Mouse (Mus musculus) thymus, postnatal 14 days (tissue): Measurements from ENCODE around the gene Wiz.

Experiments used
- DNase-seq: peaks from one replicate; pipeline ENCODE4 v3.0.0; 2021

Wiz gene

DNA sequence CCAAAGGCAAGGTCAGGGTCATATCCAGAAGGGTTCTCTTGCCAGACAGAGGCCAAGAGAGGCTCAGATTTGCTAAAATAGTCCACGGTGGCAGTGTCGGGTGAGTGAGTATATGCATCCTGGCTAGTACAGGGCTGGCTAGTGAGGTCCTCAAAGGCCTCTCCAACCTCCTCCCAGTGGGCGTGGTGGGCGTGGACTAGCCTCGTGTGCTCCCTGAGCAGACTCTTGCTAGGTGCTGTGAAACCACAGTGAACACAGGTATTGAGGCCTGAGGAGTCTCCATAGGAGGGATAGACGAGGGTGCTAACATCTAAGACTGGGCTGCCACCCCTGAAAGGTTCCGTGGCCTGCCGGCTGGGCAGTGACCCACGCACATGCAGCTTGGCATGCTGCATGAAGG is 12.1 kb downstream of the Wiz start:
- DNase-seq: no peak

DNA sequence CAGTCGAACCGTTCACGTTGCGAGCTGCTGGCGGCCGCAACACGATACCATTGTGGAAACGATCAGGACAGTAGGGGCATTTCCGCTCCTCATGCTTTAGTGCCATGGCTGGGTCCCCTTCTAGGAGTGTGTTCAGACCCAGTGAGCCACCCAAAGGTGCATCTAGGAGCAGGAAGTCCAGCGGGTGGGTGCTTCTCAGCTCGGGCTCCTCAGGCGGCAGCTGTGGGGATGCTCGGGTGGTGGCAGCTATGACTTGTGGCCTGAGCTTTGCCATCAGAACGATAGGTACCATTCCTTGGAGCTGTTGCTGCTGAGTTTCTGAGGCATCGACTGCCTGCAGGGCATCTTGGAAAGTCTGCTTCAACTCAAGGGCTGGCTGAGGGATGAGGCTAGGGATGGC is 12.8 kb downstream of the Wiz start:
- DNase-seq: no peak

DNA sequence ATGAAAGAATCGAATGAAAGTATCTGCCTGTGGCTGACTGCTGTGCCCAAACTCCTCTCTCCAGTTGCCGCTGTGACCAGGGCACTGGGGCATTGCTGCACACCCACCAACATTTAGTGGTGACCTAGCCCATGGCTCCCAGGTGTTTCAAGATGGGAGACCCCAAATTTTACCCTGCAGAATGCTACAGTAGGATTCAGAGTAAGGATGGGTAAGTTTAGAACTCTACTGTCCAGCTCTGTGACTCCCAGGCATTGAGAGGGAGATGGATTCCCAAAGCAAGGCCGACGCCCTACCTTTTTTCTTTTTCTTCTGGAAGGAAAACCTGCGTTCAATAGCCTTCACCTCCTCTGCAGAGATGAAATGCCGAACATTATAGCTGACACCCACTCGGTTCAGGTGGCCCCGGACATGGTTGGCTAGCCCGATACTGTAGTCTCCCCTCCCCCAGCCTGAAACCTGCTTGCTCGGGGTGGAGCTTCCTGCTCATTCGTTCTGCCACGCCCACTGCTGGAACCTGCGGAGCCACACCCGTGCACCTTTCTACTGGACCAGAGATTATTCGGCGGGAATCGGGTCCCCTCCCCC is 20.2 kb downstream of the Wiz start:
- DNase-seq: no peak

DNA sequence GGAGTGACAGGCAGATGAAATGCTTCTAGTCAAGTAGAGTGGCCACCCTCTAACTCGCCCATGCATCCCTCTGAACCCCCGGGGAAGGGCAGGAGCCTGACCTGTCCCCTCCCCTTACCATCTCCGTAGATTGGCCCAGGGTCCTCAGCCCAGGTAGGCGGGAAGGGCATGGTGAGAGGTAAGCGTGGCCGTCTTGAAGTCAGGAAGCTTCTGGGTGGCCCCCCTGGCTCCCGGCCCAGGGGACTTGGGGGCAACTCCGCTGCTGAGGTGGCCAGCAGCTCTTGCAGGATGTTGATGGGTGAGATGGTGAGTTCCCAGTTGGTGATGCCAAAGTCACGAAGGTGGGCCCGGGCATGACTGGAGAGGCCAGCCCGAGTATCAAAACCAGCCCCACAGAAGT is 21.5 kb downstream of the Wiz start:
- no peak for DNase-seq

DNA sequence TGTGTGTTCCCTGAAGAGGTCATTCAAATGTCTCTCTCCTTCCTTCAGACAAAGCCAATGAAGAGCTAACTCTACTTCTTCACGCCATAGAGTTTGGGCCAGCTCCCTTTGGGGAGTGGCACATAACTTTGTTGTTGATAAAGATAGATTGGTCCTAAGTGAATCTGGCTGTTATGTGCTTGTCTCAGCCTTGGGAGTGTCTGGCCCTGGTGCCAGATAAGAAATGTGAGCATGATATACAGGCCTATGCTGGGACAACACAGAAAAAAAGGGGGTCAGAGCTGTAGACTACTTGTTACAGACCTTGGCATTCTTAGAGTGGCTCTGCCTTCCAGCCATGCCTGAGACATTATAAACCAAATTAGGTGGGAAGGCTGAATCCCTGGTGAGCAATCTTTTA is 23.9 kb downstream of the Wiz start:
- no peak for DNase-seq

GRCm38 (mm10) chr17:32364850-32365249 is 24.4 kb downstream of the Wiz start:
- DNase-seq: no peak

GRCm38 (mm10) chr17:32364331-32364730 is 24.9 kb downstream of the Wiz start:
- DNase-seq: peak; percentile 88

- DNase-seq: peak; percentile 51
These were observed 25.4 kb downstream of the Wiz start for GRCm38 (mm10) chr17:32363821-32364301.

GRCm38 (mm10) chr17:32362686-32363085 is 26.6 kb downstream of the Wiz start:
- no peak for DNase-seq

DNA sequence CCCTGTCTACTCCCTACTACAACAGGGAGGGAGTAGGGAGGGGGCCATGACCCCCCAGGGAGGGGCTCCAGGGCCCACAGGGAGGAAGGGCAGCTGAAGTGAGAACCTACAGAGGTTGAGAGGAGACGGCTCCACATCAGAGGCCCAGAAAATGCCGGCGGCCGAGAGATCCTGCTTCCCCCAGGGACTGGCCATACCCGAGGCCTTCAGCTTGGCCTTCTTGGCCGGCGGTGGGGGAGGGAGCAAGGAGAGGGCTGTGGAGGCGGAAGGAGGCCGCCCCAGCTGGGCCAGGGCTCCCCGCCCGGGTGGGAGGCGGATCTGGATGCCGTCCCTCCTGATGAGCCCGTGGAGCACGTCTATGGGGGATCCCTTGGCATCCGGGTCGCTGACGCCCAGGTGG is 29.3 kb downstream of the Wiz start:
- no peak for DNase-seq

- no peak for DNase-seq
These were observed 30.3 kb downstream of the Wiz start for GRCm38 (mm10) chr17:32358943-32359340.

- DNase-seq: no peak
These were observed 30.9 kb downstream of the Wiz start for GRCm38 (mm10) chr17:32358192-32358942.

DNA sequence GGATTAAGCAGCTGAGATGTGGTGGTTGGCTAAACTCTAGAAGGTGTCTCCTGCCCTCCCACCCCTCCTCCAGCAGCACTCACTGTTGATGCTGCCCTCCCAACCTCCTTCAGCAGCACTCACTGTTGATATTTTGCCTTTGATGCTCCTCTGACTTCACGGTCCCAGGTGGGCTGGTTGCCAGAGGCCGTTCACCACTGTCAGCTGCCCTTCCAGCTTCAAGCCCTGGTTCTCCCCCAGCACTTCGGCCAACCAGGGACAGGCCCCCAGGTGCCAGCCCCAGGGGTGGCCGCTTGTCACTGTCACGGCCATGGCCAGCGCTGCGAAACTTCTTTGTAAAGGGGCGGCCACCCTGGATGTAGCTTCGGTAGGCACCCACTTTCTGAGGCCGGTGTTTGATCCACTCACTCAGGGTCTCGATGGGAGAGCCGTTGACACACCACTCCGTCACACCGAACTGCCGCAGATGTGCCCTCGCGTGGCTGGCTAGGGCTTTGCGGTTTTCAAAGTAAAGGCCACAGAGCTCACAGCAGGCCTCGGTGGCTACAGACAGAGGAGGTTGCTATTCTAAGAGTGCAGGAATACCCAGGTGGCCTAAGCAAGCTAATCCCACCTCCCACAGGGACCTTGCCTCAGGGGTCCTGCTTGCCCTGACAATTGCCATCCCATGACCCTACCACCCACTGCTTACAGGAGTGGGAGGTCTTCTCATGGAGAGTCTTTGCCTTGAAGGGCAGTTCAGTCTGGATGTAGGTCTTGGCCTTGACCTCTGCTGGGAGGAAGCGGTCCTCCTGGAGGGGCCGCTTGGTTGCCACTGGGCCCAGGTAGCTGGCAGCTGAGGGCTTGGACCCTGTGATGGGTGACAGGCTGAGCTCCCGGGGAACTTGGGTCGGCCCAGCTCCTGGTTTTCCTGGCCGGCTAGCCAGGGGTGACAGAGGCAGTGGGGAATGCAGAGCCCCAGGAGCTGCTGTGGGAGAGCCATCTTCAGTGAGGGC is 32.2 kb downstream of the Wiz start:
- DNase-seq: no peak

- no peak for DNase-seq
These were observed 33.0 kb downstream of the Wiz start for GRCm38 (mm10) chr17:32356281-32356680.

DNA sequence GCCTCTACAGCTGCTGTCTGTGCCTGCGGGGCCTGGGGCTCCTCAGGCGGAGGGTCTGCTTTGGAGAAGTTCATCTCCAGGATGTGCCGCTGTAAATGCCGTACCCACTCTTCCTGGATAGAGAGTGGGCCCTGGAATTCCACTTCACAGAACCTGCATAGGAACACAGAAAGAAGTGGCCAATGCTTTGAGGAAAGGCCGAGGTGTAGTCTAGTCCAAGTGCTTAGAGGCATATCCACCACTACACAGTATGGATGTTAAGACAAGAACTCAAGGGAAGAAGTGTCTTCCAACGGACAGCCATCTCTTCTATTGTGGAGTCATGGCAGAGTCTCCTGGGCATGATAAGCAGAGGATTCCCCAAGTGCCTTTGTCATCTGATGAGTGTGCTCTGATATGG is 34.2 kb downstream of the Wiz start:
- DNase-seq: no peak

- DNase-seq: no peak
These were observed 35.0 kb downstream of the Wiz start for GRCm38 (mm10) chr17:32354211-32354610.

DNA sequence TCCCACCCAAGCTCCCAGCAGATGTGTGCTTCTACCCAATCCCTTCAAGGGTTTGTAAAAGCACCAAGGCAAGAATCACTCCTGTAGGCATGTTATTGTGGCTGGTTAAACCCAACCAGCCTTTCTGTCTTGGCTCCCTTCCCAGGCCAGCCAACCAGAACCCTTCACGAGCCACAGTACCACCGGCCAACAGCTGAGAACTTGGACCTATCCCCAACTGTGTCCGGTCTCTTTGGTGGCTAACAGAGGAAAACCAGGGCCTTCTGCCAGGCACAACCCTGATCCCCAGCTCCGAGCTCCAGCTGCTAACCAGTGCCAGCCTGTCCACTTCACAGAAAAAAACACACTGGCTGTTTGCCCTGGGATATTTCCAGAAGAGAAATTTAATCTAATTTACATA is 35.5 kb downstream of the Wiz start:
- DNase-seq: no peak

GRCm38 (mm10) chr17:32351726-32352125 is 37.5 kb downstream of the Wiz start:
- DNase-seq: no peak

DNA sequence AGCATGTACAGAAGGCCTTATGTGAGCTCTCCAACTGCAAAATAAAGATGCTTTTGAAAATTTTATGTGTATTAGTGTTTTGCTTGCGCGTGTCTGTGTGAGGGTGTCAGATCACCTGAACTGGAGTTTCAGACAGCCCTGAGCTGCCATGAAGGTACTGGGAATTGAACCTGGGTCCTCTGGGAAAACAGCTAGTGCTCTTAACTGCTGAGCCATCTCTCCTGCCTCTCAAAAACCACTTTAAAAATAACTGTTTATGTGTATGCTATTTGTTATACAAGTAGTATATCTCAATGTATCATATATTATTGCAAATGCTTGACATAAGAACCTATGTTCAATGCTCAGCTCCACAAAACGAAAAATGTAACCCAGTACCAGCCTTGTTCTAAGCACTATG is 38.0 kb downstream of the Wiz start:
- no peak for DNase-seq

GRCm38 (mm10) chr17:32350382-32350983 is 38.8 kb downstream of the Wiz start, which contains the start of gene Akap8l:
Akap8l (minus strand) TSS chr17:32350607.
- DNase-seq: peak; percentile 96

DNA sequence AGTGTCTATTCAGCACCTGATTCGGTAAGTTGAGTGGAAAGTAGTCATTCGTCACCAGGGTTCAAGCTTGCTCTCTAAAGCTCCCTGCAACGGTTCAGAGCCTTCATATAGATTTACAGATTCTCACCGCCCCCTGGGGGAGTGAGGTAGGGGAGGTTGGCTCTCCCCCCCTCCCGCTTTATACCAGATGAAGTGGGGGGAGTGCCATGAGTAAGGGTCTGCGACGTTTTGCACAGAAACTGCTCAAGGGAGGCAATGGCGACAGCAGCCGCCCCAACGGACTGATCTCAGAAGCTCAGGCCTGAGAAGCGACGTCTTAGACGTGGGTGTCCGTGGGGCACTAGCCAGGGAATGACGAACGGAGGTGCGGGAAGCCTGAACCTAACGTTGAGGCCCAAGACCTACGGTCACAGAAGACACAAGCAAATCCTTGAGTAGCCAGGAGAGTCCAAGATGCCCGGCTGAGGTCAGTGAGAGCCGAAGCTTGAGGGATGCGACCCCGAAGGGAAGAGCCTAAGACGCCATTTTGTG is 39.3 kb downstream of the Wiz start:
- peak; percentile 50 for DNase-seq

DNA sequence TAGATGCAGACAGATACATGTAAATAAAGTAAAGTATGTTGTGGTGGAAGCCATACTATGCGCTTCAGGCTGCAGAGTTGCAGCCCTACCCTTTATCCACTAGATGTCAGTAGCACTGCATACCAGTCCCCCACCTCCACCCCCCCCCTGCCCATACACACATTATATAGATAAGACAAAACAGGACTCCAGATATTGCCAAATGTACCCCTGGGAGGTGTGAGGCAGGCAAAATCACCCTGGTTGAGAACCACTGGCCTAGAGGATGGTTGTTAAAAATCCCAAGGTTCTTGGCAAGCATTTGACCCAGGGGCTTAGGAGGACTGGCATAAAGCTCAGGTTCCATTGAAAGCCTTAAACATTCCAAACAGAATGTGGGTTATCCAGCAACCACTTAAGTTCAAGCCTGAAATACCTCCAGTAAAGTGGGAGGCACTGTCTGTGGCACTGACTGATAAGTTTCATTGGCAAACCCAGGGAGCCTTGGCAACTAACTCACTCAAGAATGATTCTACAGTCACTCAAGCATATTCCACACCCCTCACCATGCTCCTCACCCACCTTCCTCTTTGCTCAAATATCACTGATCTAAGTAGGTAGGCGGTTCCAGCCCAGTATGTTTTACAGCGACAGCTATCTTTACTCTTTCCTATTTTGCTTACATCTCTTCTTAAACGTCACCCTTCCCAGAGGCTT is 40.1 kb downstream of the Wiz start:
- peak; percentile 50 for DNase-seq
